Mouse (Mus musculus): ENCODE measurements around the gene Rab5c. TPM values are rescaled to one million over a fixed set of nuclear protein-coding genes. Genes with fewer than 3 reads are reported as not detected.
A peak's percentile ranks its signal among the peaks of the same experiment; 100 is the strongest.

Gene Rab5c
- polyA plus RNA-seq, 1 experiment from 2014 or later: 28.5 TPM

- Histone ChIP-seq H3K27me3 (peaks cover 27% of the 10 kb centered on the region), H3K36me3 (no peaks in the 10 kb centered on the region), H3K9me3 (no peaks in the 10 kb centered on the region), H3K9ac (peak within 1 kb of the TSS; percentile 52; the same call in 1 of the 2 replicates), H3K4me2 (peak within 1 kb of the TSS; percentile 67), H3K4me1 (peaks cover 10% of the 10 kb centered on the region), H3K27ac (no peak within 1 kb of the TSS), H3K4me3 (peak within 1 kb of the TSS; percentile 40)
- no peak for ATAC-seq (ENCODE audit: insufficient number of reproducible peaks, insufficient read depth, low FRiP score, low TSS enrichment, low read depth)
- WGBS: 2% methylated on average over 23 of the region's 23 CpGs
Measured at GRCm38 (mm10) chr11:100692164-100692616, 45.8 kb downstream of the Rab5c start, which contains the start of gene Zfp385c. Gene Zfp385c, minus strand, starts transcription at chr11:100692455.

- ATAC-seq (ENCODE audit: insufficient number of reproducible peaks, insufficient read depth, low FRiP score, low TSS enrichment, low read depth): no peak
- Histone ChIP-seq H3K4me3 (no peak overlapping the region), H3K36me3 (no peaks in the 10 kb centered on the region), H3K4me1 (peaks cover 10% of the 10 kb centered on the region), H3K9ac (no peak overlapping the region), H3K9me3 (no peaks in the 10 kb centered on the region), H3K4me2 (no peak overlapping the region), H3K27ac (no peak overlapping the region), H3K27me3 (peaks cover 27% of the 10 kb centered on the region)
- 70% methylated on average over 7 of the region's 7 CpGs for WGBS
Measured at GRCm38 (mm10) chr11:100690389-100690788, 47.6 kb downstream of the Rab5c start.

- no peaks in the 10 kb centered on the region for H3K9me3 ChIP-seq
- WGBS: 75% methylated on average over 4 of the region's 4 CpGs
- H3K4me2 ChIP-seq: no peak overlapping the region
- no peak overlapping the region for H3K27ac ChIP-seq
- no peaks in the 10 kb centered on the region for H3K36me3 ChIP-seq
- ATAC-seq (ENCODE audit: insufficient number of reproducible peaks, insufficient read depth, low FRiP score, low TSS enrichment, low read depth): no peak
- peaks cover 27% of the 10 kb centered on the region for H3K27me3 ChIP-seq
- no peak overlapping the region for H3K9ac ChIP-seq
- no peak overlapping the region for H3K4me3 ChIP-seq
- H3K4me1 ChIP-seq: peaks cover 10% of the 10 kb centered on the region
Measured at GRCm38 (mm10) chr11:100688443-100688842, 49.6 kb downstream of the Rab5c start.

GRCm38 (mm10) chr11:100687265-100687664 is 50.8 kb downstream of the Rab5c start:
- ATAC-seq (ENCODE audit: insufficient number of reproducible peaks, insufficient read depth, low FRiP score, low TSS enrichment, low read depth): no peak
- 84% methylated on average over 7 of the region's 7 CpGs for WGBS

GRCm38 (mm10) chr11:100685371-100685770 is 52.6 kb downstream of the Rab5c start:
- no peaks in the 10 kb centered on the region for H3K4me1 ChIP-seq
- WGBS: 83% methylated on average over 2 of the region's 3 CpGs
- ATAC-seq (ENCODE audit: insufficient number of reproducible peaks, insufficient read depth, low FRiP score, low TSS enrichment, low read depth): no peak
- no peak overlapping the region for H3K27ac ChIP-seq
- no peak overlapping the region for H3K9ac ChIP-seq
- no peaks in the 10 kb centered on the region for H3K36me3 ChIP-seq
- no peaks in the 10 kb centered on the region for H3K9me3 ChIP-seq
- H3K4me2 ChIP-seq: no peak overlapping the region
- H3K27me3 ChIP-seq: no peaks in the 10 kb centered on the region; the same call in 1 of the 2 replicates
- H3K4me3 ChIP-seq: no peak overlapping the region

More at GRCm38 (mm10) chr11:100687265-100687664, 50.8 kb downstream of the Rab5c start:
- no peaks in the 10 kb centered on the region for H3K36me3 ChIP-seq
- H3K9me3 ChIP-seq: no peaks in the 10 kb centered on the region
- no peak overlapping the region for H3K27ac ChIP-seq
- H3K27me3 ChIP-seq: peaks cover 15% of the 10 kb centered on the region
- H3K4me3 ChIP-seq: no peak overlapping the region
- H3K9ac ChIP-seq: no peak overlapping the region
- peaks cover 6% of the 10 kb centered on the region for H3K4me1 ChIP-seq
- H3K4me2 ChIP-seq: no peak overlapping the region

GRCm38 (mm10) chr11:100684084-100684483 is 53.9 kb downstream of the Rab5c start:
- no peaks in the 10 kb centered on the region for H3K27me3 ChIP-seq
- H3K4me1 ChIP-seq: no peaks in the 10 kb centered on the region
- H3K36me3 ChIP-seq: no peaks in the 10 kb centered on the region
- H3K4me3 ChIP-seq: no peak overlapping the region
- no peak overlapping the region for H3K9ac ChIP-seq
- ATAC-seq (ENCODE audit: insufficient number of reproducible peaks, insufficient read depth, low FRiP score, low TSS enrichment, low read depth): no peak
- H3K27ac ChIP-seq: no peak overlapping the region
- H3K9me3 ChIP-seq: no peaks in the 10 kb centered on the region
- WGBS: 63% methylated on average over 2 of the region's 2 CpGs
- H3K4me2 ChIP-seq: no peak overlapping the region

- H3K27me3 ChIP-seq: no peaks in the 10 kb centered on the region
- no peak overlapping the region for H3K4me3 ChIP-seq
- H3K4me1 ChIP-seq: peaks cover 7% of the 10 kb centered on the region; the same call in 1 of the 2 replicates
- H3K9ac ChIP-seq: no peak overlapping the region
- H3K27ac ChIP-seq: no peak overlapping the region
- ATAC-seq (ENCODE audit: insufficient number of reproducible peaks, insufficient read depth, low FRiP score, low TSS enrichment, low read depth): no peak
- no peaks in the 10 kb centered on the region for H3K36me3 ChIP-seq
- H3K4me2 ChIP-seq: no peak overlapping the region
- WGBS: 74% methylated on average over 5 of the region's 5 CpGs
- no peaks in the 10 kb centered on the region for H3K9me3 ChIP-seq
Measured at GRCm38 (mm10) chr11:100682526-100682925, 55.5 kb downstream of the Rab5c start.

- no peak for ATAC-seq (ENCODE audit: insufficient number of reproducible peaks, insufficient read depth, low FRiP score, low TSS enrichment, low read depth)
- 71% methylated on average over 5 of the region's 5 CpGs for WGBS
- no peak overlapping the region for H3K4me3 ChIP-seq
- H3K27ac ChIP-seq: no peak overlapping the region
- peaks cover 8% of the 10 kb centered on the region; the same call in 1 of the 2 replicates for H3K4me1 ChIP-seq
- no peaks in the 10 kb centered on the region for H3K36me3 ChIP-seq
- H3K9me3 ChIP-seq: no peaks in the 10 kb centered on the region
- H3K9ac ChIP-seq: no peak overlapping the region
- no peak overlapping the region for H3K4me2 ChIP-seq
- H3K27me3 ChIP-seq: no peaks in the 10 kb centered on the region
Measured at GRCm38 (mm10) chr11:100681826-100682225, 56.2 kb downstream of the Rab5c start.

- ATAC-seq (ENCODE audit: insufficient number of reproducible peaks, insufficient read depth, low FRiP score, low TSS enrichment, low read depth): no peak
- no peak overlapping the region for H3K27ac ChIP-seq
- no peak overlapping the region for H3K9ac ChIP-seq
- WGBS: 53% methylated on average over 7 of the region's 7 CpGs
- no peaks in the 10 kb centered on the region for H3K36me3 ChIP-seq
- H3K9me3 ChIP-seq: no peaks in the 10 kb centered on the region
- H3K4me1 ChIP-seq: peaks cover 16% of the 10 kb centered on the region
- H3K4me3 ChIP-seq: no peak overlapping the region
- peaks cover 9% of the 10 kb centered on the region for H3K27me3 ChIP-seq
- H3K4me2 ChIP-seq: no peak overlapping the region
Measured at GRCm38 (mm10) chr11:100677810-100678209, 60.2 kb downstream of the Rab5c start.

GRCm38 (mm10) chr11:100673169-100673568 is 64.8 kb downstream of the Rab5c start:
- no peaks in the 10 kb centered on the region for H3K36me3 ChIP-seq
- H3K9ac ChIP-seq: peak overlapping the region; percentile 68
- H3K4me2 ChIP-seq: peak overlapping the region; percentile 56
- no peaks in the 10 kb centered on the region for H3K9me3 ChIP-seq
- peak; percentile 50; the same call in 1 of the 2 replicates for ATAC-seq (ENCODE audit: insufficient number of reproducible peaks, insufficient read depth, low FRiP score, low TSS enrichment, low read depth)
- H3K27me3 ChIP-seq: peaks cover 19% of the 10 kb centered on the region
- H3K4me3 ChIP-seq: peak overlapping the region; percentile 28
- WGBS: 4% methylated on average over 23 of the region's 23 CpGs
- peaks cover 19% of the 10 kb centered on the region for H3K4me1 ChIP-seq
- H3K27ac ChIP-seq: no peak overlapping the region

GRCm38 (mm10) chr11:100671956-100672355 is 66.1 kb downstream of the Rab5c start:
- WGBS: 83% methylated on average over 2 of the region's 2 CpGs

GRCm38 (mm10) chr11:100671049-100671448 is 67.0 kb downstream of the Rab5c start:
- peaks cover 19% of the 10 kb centered on the region for H3K27me3 ChIP-seq
- WGBS: 81% methylated on average over 1 of the region's 1 CpGs

More at GRCm38 (mm10) chr11:100671956-100672355, 66.1 kb downstream of the Rab5c start:
- Histone ChIP-seq H3K9ac (no peak overlapping the region), H3K27me3 (peaks cover 19% of the 10 kb centered on the region), H3K27ac (no peak overlapping the region), H3K9me3 (no peaks in the 10 kb centered on the region), H3K4me2 (no peak overlapping the region), H3K4me1 (peaks cover 11% of the 10 kb centered on the region), H3K36me3 (no peaks in the 10 kb centered on the region), H3K4me3 (no peak overlapping the region)
- no peak for ATAC-seq (ENCODE audit: insufficient number of reproducible peaks, insufficient read depth, low FRiP score, low TSS enrichment, low read depth)

More at GRCm38 (mm10) chr11:100671049-100671448, 67.0 kb downstream of the Rab5c start:
- H3K9ac ChIP-seq: no peak overlapping the region
- no peaks in the 10 kb centered on the region for H3K9me3 ChIP-seq
- peaks cover 11% of the 10 kb centered on the region for H3K4me1 ChIP-seq
- H3K36me3 ChIP-seq: no peaks in the 10 kb centered on the region
- H3K27ac ChIP-seq: no peak overlapping the region
- H3K4me3 ChIP-seq: no peak overlapping the region
- H3K4me2 ChIP-seq: no peak overlapping the region
- no peak for ATAC-seq (ENCODE audit: insufficient number of reproducible peaks, insufficient read depth, low FRiP score, low TSS enrichment, low read depth)
